Mouse (Mus musculus): ENCODE data around the gene Cacnb2.

Cacnb2 gene

GRCm38 (mm10) chr2:14873116-14873515 is 270.2 kb downstream of the Cacnb2 start:
- no peak for DNase-seq (ENCODE audit: low read depth)

- no peak for DNase-seq (ENCODE audit: low read depth)
These were observed 270.9 kb downstream of the Cacnb2 start for GRCm38 (mm10) chr2:14873701-14874181.

- no peak for DNase-seq (ENCODE audit: low read depth)
These were observed 271.6 kb downstream of the Cacnb2 start for GRCm38 (mm10) chr2:14874281-14875037.

GRCm38 (mm10) chr2:14875121-14875520 is 272.2 kb downstream of the Cacnb2 start:
- DNase-seq (ENCODE audit: low read depth): no peak

GRCm38 (mm10) chr2:14875616-14876015 is 272.7 kb downstream of the Cacnb2 start:
- no peak for DNase-seq (ENCODE audit: low read depth)

GRCm38 (mm10) chr2:14878953-14879352 is 276.1 kb downstream of the Cacnb2 start:
- no peak for DNase-seq (ENCODE audit: low read depth)

- DNase-seq (ENCODE audit: low read depth): no peak
These were observed 280.6 kb downstream of the Cacnb2 start for GRCm38 (mm10) chr2:14883460-14883859.

GRCm38 (mm10) chr2:14888406-14889195 is 285.7 kb downstream of the Cacnb2 start:
- DNase-seq (ENCODE audit: low read depth): no peak

- no peak for DNase-seq (ENCODE audit: low read depth)
These were observed 300.9 kb downstream of the Cacnb2 start for GRCm38 (mm10) chr2:14903837-14904236.

- no peak for DNase-seq (ENCODE audit: low read depth)
These were observed 302.0 kb downstream of the Cacnb2 start for GRCm38 (mm10) chr2:14904865-14905264.

GRCm38 (mm10) chr2:14907124-14907925 is 304.4 kb downstream of the Cacnb2 start:
- no peak for DNase-seq (ENCODE audit: low read depth)

GRCm38 (mm10) chr2:14917585-14918247 is 314.8 kb downstream of the Cacnb2 start:
- no peak for DNase-seq (ENCODE audit: low read depth)

- DNase-seq (ENCODE audit: low read depth): no peak
These were observed 327.0 kb downstream of the Cacnb2 start for GRCm38 (mm10) chr2:14929866-14930265.

GRCm38 (mm10) chr2:14931968-14932367 is 329.1 kb downstream of the Cacnb2 start:
- DNase-seq (ENCODE audit: low read depth): no peak

- DNase-seq (ENCODE audit: low read depth): no peak
These were observed 333.6 kb downstream of the Cacnb2 start for GRCm38 (mm10) chr2:14936492-14936891.

GRCm38 (mm10) chr2:14942261-14942660 is 339.4 kb downstream of the Cacnb2 start:
- DNase-seq (ENCODE audit: low read depth): no peak

- no peak for DNase-seq (ENCODE audit: low read depth)
These were observed 340.9 kb downstream of the Cacnb2 start for GRCm38 (mm10) chr2:14943691-14944357.

- no peak for DNase-seq (ENCODE audit: low read depth)
These were observed 350.2 kb downstream of the Cacnb2 start for GRCm38 (mm10) chr2:14953090-14953489.

GRCm38 (mm10) chr2:14960963-14961488 is 358.1 kb downstream of the Cacnb2 start:
- peak; percentile 20 for DNase-seq (ENCODE audit: low read depth)

GRCm38 (mm10) chr2:14961493-14961892 is 358.6 kb downstream of the Cacnb2 start:
- DNase-seq (ENCODE audit: low read depth): no peak

- DNase-seq (ENCODE audit: low read depth): no peak
These were observed 381.1 kb downstream of the Cacnb2 start for GRCm38 (mm10) chr2:14984029-14984428.

Data from NIH3T3 (cell line).